Mouse (Mus musculus): ENCODE measurements around the gene Fap.

DNA sequence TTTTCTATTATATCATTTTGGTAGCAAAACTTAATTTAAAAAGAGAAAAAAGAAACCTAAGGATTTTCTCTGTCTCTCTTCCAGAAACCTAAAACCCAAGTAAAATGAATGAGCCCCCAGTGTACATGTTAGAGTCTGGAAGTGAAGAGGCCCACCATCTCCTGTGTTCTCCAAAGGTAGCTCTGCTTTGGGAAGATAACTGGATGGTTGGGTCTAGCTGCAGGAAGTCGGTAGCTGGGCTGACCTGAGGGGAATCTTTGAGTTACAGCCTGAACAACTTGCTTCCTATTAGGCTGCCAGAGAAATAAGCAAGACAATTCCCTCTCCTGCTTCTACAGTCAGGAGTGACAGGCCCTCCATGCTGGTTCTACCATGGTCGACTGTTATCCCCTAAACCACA is 45.8 kb upstream of the Fap start:
- TF ChIP-seq POLR2A (IDR thresholded peaks at IDR 0.05; ENCODE audit: low read depth, low read length) (no peak), CTCF (IDR thresholded peaks at IDR 0.05; ENCODE audit: borderline replicate concordance, insufficient read depth, low read length) (no peak)
